In genomic region chr8:120547562-120547961, GRCm38 (mm10) we compare ENCODE assay signal across 11 mouse cellular contexts. TPM values are rescaled to one million over a fixed set of nuclear protein-coding genes. Genes with fewer than 3 reads are reported as not detected.
A peak's percentile ranks its signal among the peaks of the same experiment; 100 is the strongest.
DNase-seq lines count a peak whose midpoint lies in the region; ATAC-seq and TF ChIP-seq lines count a peak whose summit lies in the region.
"Had no signal": no experiment of that assay in that cellular context is flagged by ENCODE, and none has a peak within 500 bp of the region (broad histone marks: within the 10 kb centered on the region; RNA-seq: fewer than 3 reads in every experiment).

No protein-coding gene starts in this region.

- H3K36me3 ChIP-seq in forebrain, embryonic 10.5 days (replicated peaks): no peaks in the 10 kb centered on the region; the same call in 1 of the 2 replicates
- H3K36me3 ChIP-seq in forebrain, postnatal 0 days (ENCODE audit: insufficient read depth): no peaks in the 10 kb centered on the region
- no peaks in the 10 kb centered on the region for H3K36me3 ChIP-seq in limb, embryonic 10.5 days
- no peaks in the 10 kb centered on the region for H3K36me3 ChIP-seq in midbrain, embryonic 15.5 days (replicated peaks)
- H3K36me3 ChIP-seq: lung, embryonic 15.5 days had no signal

- H3K9me3 ChIP-seq in forebrain, embryonic 10.5 days: no peaks in the 10 kb centered on the region
- H3K9me3 ChIP-seq in forebrain, postnatal 0 days (ENCODE audit: low read length): no peaks in the 10 kb centered on the region
- no peaks in the 10 kb centered on the region for H3K9me3 ChIP-seq in limb, embryonic 10.5 days (replicated peaks)
- no peaks in the 10 kb centered on the region for H3K9me3 ChIP-seq in midbrain, embryonic 15.5 days
- H3K9me3 ChIP-seq: lung, embryonic 15.5 days had no signal

- H3K4me1 ChIP-seq in forebrain, embryonic 10.5 days: peaks cover 99% of the 10 kb centered on the region
- H3K4me1 ChIP-seq in forebrain, postnatal 0 days (ENCODE audit: insufficient read depth): peaks cover 56% of the 10 kb centered on the region
- H3K4me1 ChIP-seq in limb, embryonic 10.5 days: peaks cover 93% of the 10 kb centered on the region
- peaks cover 84% of the 10 kb centered on the region for H3K4me1 ChIP-seq in midbrain, embryonic 15.5 days

- H3K27me3 ChIP-seq in forebrain, embryonic 10.5 days (ENCODE audit: poor library complexity, severe bottlenecking): peaks cover 49% of the 10 kb centered on the region
- H3K27me3 ChIP-seq in forebrain, postnatal 0 days (ENCODE audit: insufficient read depth, low read length): no peaks in the 10 kb centered on the region
- H3K27me3 ChIP-seq in limb, embryonic 10.5 days (ENCODE audit: low read depth, poor library complexity, severe bottlenecking): no peaks in the 10 kb centered on the region
- no peaks in the 10 kb centered on the region for H3K27me3 ChIP-seq in midbrain, embryonic 15.5 days (replicated peaks)
- H3K27me3 ChIP-seq: lung, embryonic 15.5 days had no signal

- ATAC-seq in forebrain, postnatal 0 days: no peak
- ATAC-seq in midbrain, embryonic 15.5 days (replicated peaks): no peak

- peak overlapping the region; percentile 86; the same call in 1 of the 2 replicates for H3K27ac ChIP-seq in forebrain, embryonic 10.5 days
- H3K27ac ChIP-seq in forebrain, postnatal 0 days (ENCODE audit: low read depth, low read length): no peak overlapping the region
- H3K27ac ChIP-seq in limb, embryonic 10.5 days: peak overlapping the region; percentile 17; the same call in 1 of the 2 replicates
- peak overlapping the region; percentile 77; the same call in 1 of the 2 replicates for H3K27ac ChIP-seq in midbrain, embryonic 15.5 days
- H3K27ac ChIP-seq: lung, embryonic 15.5 days had no signal

- DNase-seq in forebrain, embryonic 10.5 days (ENCODE audit: extremely low spot score, low spot score): no peak
- no peak for DNase-seq in forebrain, postnatal 0 days
- DNase-seq in lung, adult 18-20 months: peak; percentile 76 to 85
- DNase-seq in lung, postnatal 10 days: no peak
- no peak for DNase-seq in limb, embryonic 10.5 days (ENCODE audit: low spot score)
- DNase-seq in adrenal gland, postnatal 14 days: no peak
- no peak for DNase-seq in ovary, postnatal 10 days (ENCODE audit: low spot score)
- DNase-seq: heart, postnatal 4 days; thymus, postnatal 14 days had no signal

- no peak overlapping the region for H3K9ac ChIP-seq in forebrain, postnatal 0 days
- H3K9ac ChIP-seq in midbrain, embryonic 15.5 days: no peak overlapping the region
- H3K9ac ChIP-seq: lung, embryonic 15.5 days had no signal

- no peak for TF ChIP-seq CTCF in forebrain, postnatal 0 days (IDR thresholded peaks at IDR 0.05; ENCODE audit: low read depth)

- no peak overlapping the region for H3K4me3 ChIP-seq in forebrain, embryonic 10.5 days
- no peak overlapping the region for H3K4me3 ChIP-seq in forebrain, postnatal 0 days (ENCODE audit: low read depth, low read length)
- H3K4me3 ChIP-seq in limb, embryonic 10.5 days: no peak overlapping the region
- no peak overlapping the region for H3K4me3 ChIP-seq in midbrain, embryonic 15.5 days
- H3K4me3 ChIP-seq: lung, embryonic 15.5 days had no signal

- WGBS in forebrain, embryonic 10.5 days: 72% methylated on average over 9 of the region's 9 CpGs
- WGBS in forebrain, postnatal 0 days: 81% methylated on average over 9 of the region's 9 CpGs
- WGBS in limb, embryonic 10.5 days: 67% methylated on average over 9 of the region's 9 CpGs
- WGBS in midbrain, embryonic 15.5 days: 79% methylated on average over 9 of the region's 9 CpGs

- no peak overlapping the region for H3K4me2 ChIP-seq in forebrain, postnatal 0 days (ENCODE audit: low read depth)
- H3K4me2 ChIP-seq in midbrain, embryonic 15.5 days: no peak overlapping the region
- H3K4me2 ChIP-seq: lung, embryonic 15.5 days had no signal

RNA-seq across cellular contexts. Expression of gene Gins2, which starts 41.5 kb away (rescaled TPM):
- 154 and 158 TPM in 2 replicates for polyA plus RNA-seq in forebrain, embryonic 10.5 days (2016; fragmentation: Nextera tagmentation; extraction: Ambion mirVana)
- 2.6 and 5.3 TPM in 2 replicates for total RNA-seq in forebrain, postnatal 0 days (2014; rRNA removed)
- 9.6 and 10.7 TPM in 2 replicates for polyA plus RNA-seq in forebrain, postnatal 0 days (2015; fragmentation: Nextera tagmentation; extraction: Ambion mirVana)
- polyA plus RNA-seq in limb, embryonic 10.5 days (2016; fragmentation: Nextera tagmentation; extraction: Ambion mirVana): 153 and 167 TPM in 2 replicates
- 15.3 and 16.5 TPM in 2 replicates for polyA plus RNA-seq in midbrain, embryonic 15.5 days (2015; fragmentation: Nextera tagmentation; extraction: Ambion mirVana)
- total RNA-seq in adrenal gland, postnatal 14 days (2021): 10.3 and 15.5 TPM in 2 replicates

Comparison
In these comparisons a context has a peak if more than half of its experiments do, and no peak if none do; other contexts are left out.
1. DNase-seq: peak in lung, adult 18-20 months (2 of 2); none in forebrain, embryonic 10.5 days (single experiment), forebrain, postnatal 0 days (single experiment), lung, postnatal 10 days (single experiment), limb, embryonic 10.5 days (single experiment), adrenal gland, postnatal 14 days (single experiment) and ovary, postnatal 10 days (single experiment).